Mouse (Mus musculus): Measurements from ENCODE around the gene Ttbk2. TPM values are rescaled to one million over a fixed set of nuclear protein-coding genes. Genes with fewer than 3 reads are reported as not detected.

The Ttbk2 gene
- 14.1 and 15.9 TPM in 2 replicates for polyA plus RNA-seq (2014; fragmentation: Nextera tagmentation; extraction: Ambion mirVana)

GRCm38 (mm10) chr2:120850424-120851082, at the start of gene Ttbk2:
TSS of gene Ttbk2 (minus strand) at chr2:120850604.
- WGBS: under 1% methylated on average over 39 of the region's 39 CpGs
- peak within 1 kb of the TSS; percentile 93 for H3K27ac ChIP-seq (replicated peaks; ENCODE audit: low read depth, low read length)
- H3K27me3 ChIP-seq (ENCODE audit: control insufficient read depth, insufficient read depth, low read length): no peaks in the 10 kb centered on the region
- DNase-seq: peak; percentile 99
- peaks cover 10% of the 10 kb centered on the region for H3K4me1 ChIP-seq (ENCODE audit: control insufficient read depth, insufficient read depth, low read length)
- H3K9me3 ChIP-seq (ENCODE audit: control insufficient read depth, low read length): no peaks in the 10 kb centered on the region
- H3K4me2 ChIP-seq (ENCODE audit: low read length): peak within 1 kb of the TSS; percentile 73
- H3K36me3 ChIP-seq (ENCODE audit: control insufficient read depth, insufficient read depth, low read length): no peaks in the 10 kb centered on the region
- H3K9ac ChIP-seq (replicated peaks; ENCODE audit: low read length): peak within 1 kb of the TSS; percentile 86
- H3K4me3 ChIP-seq (replicated peaks; ENCODE audit: low read depth, low read length): peak within 1 kb of the TSS; percentile 88
- ATAC-seq (ENCODE audit: low FRiP score, low TSS enrichment): peak; percentile 100

- H3K27me3 ChIP-seq (ENCODE audit: control insufficient read depth, insufficient read depth, low read length): no peaks in the 10 kb centered on the region
- no peak overlapping the region for H3K4me3 ChIP-seq (replicated peaks; ENCODE audit: low read depth, low read length)
- WGBS: 97% methylated on average over 3 of the region's 3 CpGs
- peaks cover 86% of the 10 kb centered on the region for H3K36me3 ChIP-seq (ENCODE audit: control insufficient read depth, insufficient read depth, low read length)
- H3K4me2 ChIP-seq (ENCODE audit: low read length): no peak overlapping the region
- H3K9ac ChIP-seq (replicated peaks; ENCODE audit: low read length): no peak overlapping the region
- no peak for ATAC-seq (ENCODE audit: low FRiP score, low TSS enrichment)
- no peaks in the 10 kb centered on the region for H3K9me3 ChIP-seq (ENCODE audit: control insufficient read depth, low read length)
- H3K27ac ChIP-seq (replicated peaks; ENCODE audit: low read depth, low read length): no peak overlapping the region
- H3K4me1 ChIP-seq (ENCODE audit: control insufficient read depth, insufficient read depth, low read length): no peaks in the 10 kb centered on the region
- DNase-seq: no peak
Observed at GRCm38 (mm10) chr2:120896361-120896760, 46.0 kb upstream of the Ttbk2 start.

GRCm38 (mm10) chr2:120887601-120888000, 37.2 kb upstream of the Ttbk2 start:
- Histone ChIP-seq H3K9me3 (ENCODE audit: control insufficient read depth, low read length) (no peaks in the 10 kb centered on the region), H3K4me1 (ENCODE audit: control insufficient read depth, insufficient read depth, low read length) (no peaks in the 10 kb centered on the region), H3K27ac (replicated peaks; ENCODE audit: low read depth, low read length) (no peak overlapping the region), H3K4me2 (ENCODE audit: low read length) (no peak overlapping the region), H3K4me3 (replicated peaks; ENCODE audit: low read depth, low read length) (no peak overlapping the region), H3K27me3 (ENCODE audit: control insufficient read depth, insufficient read depth, low read length) (no peaks in the 10 kb centered on the region), H3K9ac (replicated peaks; ENCODE audit: low read length) (no peak overlapping the region), H3K36me3 (ENCODE audit: control insufficient read depth, insufficient read depth, low read length) (peaks cover 75% of the 10 kb centered on the region)
- 97% methylated on average over 5 of the region's 5 CpGs for WGBS
- DNase-seq (no peak), ATAC-seq (ENCODE audit: low FRiP score, low TSS enrichment) (no peak)

- H3K9ac ChIP-seq (replicated peaks; ENCODE audit: low read length): no peak overlapping the region
- ATAC-seq (ENCODE audit: low FRiP score, low TSS enrichment) (no peak), DNase-seq (no peak)
- 86% methylated on average over 2 of the region's 2 CpGs for WGBS
- no peaks in the 10 kb centered on the region for H3K9me3 ChIP-seq (ENCODE audit: control insufficient read depth, low read length)
- H3K27ac ChIP-seq (replicated peaks; ENCODE audit: low read depth, low read length): no peak overlapping the region
- no peak overlapping the region for H3K4me2 ChIP-seq (ENCODE audit: low read length)
- H3K4me1 ChIP-seq (ENCODE audit: control insufficient read depth, insufficient read depth, low read length): no peaks in the 10 kb centered on the region
- H3K4me3 ChIP-seq (replicated peaks; ENCODE audit: low read depth, low read length): no peak overlapping the region
- H3K36me3 ChIP-seq (ENCODE audit: control insufficient read depth, insufficient read depth, low read length): peaks cover 76% of the 10 kb centered on the region
- H3K27me3 ChIP-seq (ENCODE audit: control insufficient read depth, insufficient read depth, low read length): no peaks in the 10 kb centered on the region
Observed at GRCm38 (mm10) chr2:120873192-120873591, 22.8 kb upstream of the Ttbk2 start.

GRCm38 (mm10) chr2:120871447-120872336, 21.3 kb upstream of the Ttbk2 start:
- Histone ChIP-seq H3K9ac (replicated peaks; ENCODE audit: low read length) (no peak overlapping the region), H3K4me2 (ENCODE audit: low read length) (no peak overlapping the region), H3K27ac (replicated peaks; ENCODE audit: low read depth, low read length) (no peak overlapping the region), H3K4me3 (replicated peaks; ENCODE audit: low read depth, low read length) (no peak overlapping the region), H3K27me3 (ENCODE audit: control insufficient read depth, insufficient read depth, low read length) (no peaks in the 10 kb centered on the region), H3K4me1 (ENCODE audit: control insufficient read depth, insufficient read depth, low read length) (no peaks in the 10 kb centered on the region), H3K36me3 (ENCODE audit: control insufficient read depth, insufficient read depth, low read length) (peaks cover 76% of the 10 kb centered on the region), H3K9me3 (ENCODE audit: control insufficient read depth, low read length) (no peaks in the 10 kb centered on the region)
- ATAC-seq (ENCODE audit: low FRiP score, low TSS enrichment) (no peak), DNase-seq (no peak)
- 77% methylated on average over 9 of the region's 9 CpGs for WGBS

GRCm38 (mm10) chr2:120867336-120867735, 16.9 kb upstream of the Ttbk2 start:
- Histone ChIP-seq H3K27ac (replicated peaks; ENCODE audit: low read depth, low read length) (no peak overlapping the region), H3K4me2 (ENCODE audit: low read length) (no peak overlapping the region), H3K4me3 (replicated peaks; ENCODE audit: low read depth, low read length) (no peak overlapping the region), H3K27me3 (ENCODE audit: control insufficient read depth, insufficient read depth, low read length) (no peaks in the 10 kb centered on the region), H3K4me1 (ENCODE audit: control insufficient read depth, insufficient read depth, low read length) (no peaks in the 10 kb centered on the region), H3K36me3 (ENCODE audit: control insufficient read depth, insufficient read depth, low read length) (peaks cover 70% of the 10 kb centered on the region), H3K9me3 (ENCODE audit: control insufficient read depth, low read length) (no peaks in the 10 kb centered on the region), H3K9ac (replicated peaks; ENCODE audit: low read length) (no peak overlapping the region)
- ATAC-seq (ENCODE audit: low FRiP score, low TSS enrichment) (no peak), DNase-seq (no peak)
- WGBS: 93% methylated on average over 5 of the region's 5 CpGs

- no peak overlapping the region for H3K9ac ChIP-seq (replicated peaks; ENCODE audit: low read length)
- ATAC-seq (ENCODE audit: low FRiP score, low TSS enrichment) (no peak), DNase-seq (peak; percentile 71)
- no peaks in the 10 kb centered on the region for H3K9me3 ChIP-seq (ENCODE audit: control insufficient read depth, low read length)
- no peaks in the 10 kb centered on the region for H3K27me3 ChIP-seq (ENCODE audit: control insufficient read depth, insufficient read depth, low read length)
- no peaks in the 10 kb centered on the region for H3K4me1 ChIP-seq (ENCODE audit: control insufficient read depth, insufficient read depth, low read length)
- no peak overlapping the region for H3K27ac ChIP-seq (replicated peaks; ENCODE audit: low read depth, low read length)
- H3K36me3 ChIP-seq (ENCODE audit: control insufficient read depth, insufficient read depth, low read length): peaks cover 70% of the 10 kb centered on the region
- no peak overlapping the region for H3K4me3 ChIP-seq (replicated peaks; ENCODE audit: low read depth, low read length)
- H3K4me2 ChIP-seq (ENCODE audit: low read length): no peak overlapping the region
- WGBS: 36% methylated on average over 1 of the region's 1 CpGs
Observed at GRCm38 (mm10) chr2:120866561-120866960, 16.2 kb upstream of the Ttbk2 start.

GRCm38 (mm10) chr2:120863389-120863788, 13.0 kb upstream of the Ttbk2 start:
- Histone ChIP-seq H3K4me2 (ENCODE audit: low read length) (no peak overlapping the region), H3K36me3 (ENCODE audit: control insufficient read depth, insufficient read depth, low read length) (peaks cover 63% of the 10 kb centered on the region), H3K27ac (replicated peaks; ENCODE audit: low read depth, low read length) (no peak overlapping the region), H3K27me3 (ENCODE audit: control insufficient read depth, insufficient read depth, low read length) (no peaks in the 10 kb centered on the region), H3K9ac (replicated peaks; ENCODE audit: low read length) (no peak overlapping the region), H3K4me3 (replicated peaks; ENCODE audit: low read depth, low read length) (no peak overlapping the region), H3K9me3 (ENCODE audit: control insufficient read depth, low read length) (no peaks in the 10 kb centered on the region), H3K4me1 (ENCODE audit: control insufficient read depth, insufficient read depth, low read length) (no peaks in the 10 kb centered on the region)
- 96% methylated on average over 1 of the region's 1 CpGs for WGBS
- no peak for ATAC-seq (ENCODE audit: low FRiP score, low TSS enrichment)
- DNase-seq: no peak

All from midbrain, embryonic 14.5 days (tissue).